Mouse (Mus musculus) midbrain, embryonic 15.5 days (tissue): ENCODE measurements around the gene Hpn. TPM values are rescaled to one million over a fixed set of nuclear protein-coding genes. Genes with fewer than 3 reads are reported as not detected.

Experiments used
- ATAC-seq: fragments of 200-750 bp; cut with Nextera tagmentation; replicated peaks from 2 replicates; pipeline ENCODE4 v1.8.0; 2017; ENCODE audit warnings: moderate TSS enrichment
- H3K27ac ChIP-seq: fragments of 300-500 bp; sonication (generic); 2 replicates; pipeline ENCODE4 v1.5.1; 2015; ENCODE audit warnings: mild to moderate bottlenecking, inconsistent platforms
- H3K27me3 ChIP-seq: fragments of 300-500 bp; sonication (generic); replicated peaks from 2 replicates; pipeline ENCODE4 v1.6.1; 2015; ENCODE audit warnings: inconsistent platforms
- H3K36me3 ChIP-seq: fragments of 300-500 bp; sonication (generic); replicated peaks from 2 replicates; pipeline ENCODE4 v1.6.1; 2015; ENCODE audit warnings: inconsistent platforms
- H3K4me1 ChIP-seq: fragments of 300-500 bp; sonication (generic); 2 replicates; pipeline ENCODE4 v1.6.1; 2015; ENCODE audit warnings: inconsistent platforms
- H3K4me2 ChIP-seq: fragments of 300-500 bp; sonication (generic); 2 replicates; pipeline ENCODE4 v1.6.1; 2015; ENCODE audit warnings: inconsistent platforms, mild to moderate bottlenecking, moderate library complexity
- H3K4me3 ChIP-seq: fragments of 300-500 bp; sonication (generic); 2 replicates; pipeline ENCODE4 v1.5.1; 2015; ENCODE audit warnings: mild to moderate bottlenecking, inconsistent platforms
- H3K9ac ChIP-seq: fragments of 300-500 bp; sonication (generic); 2 replicates; pipeline ENCODE4 v1.6.1; 2015; ENCODE audit warnings: mild to moderate bottlenecking, inconsistent platforms
- H3K9me3 ChIP-seq: fragments of 300-500 bp; sonication (generic); 2 replicates; pipeline ENCODE4 v1.6.1; 2016; ENCODE audit warnings: inconsistent platforms
- WGBS: fragments of 180-500 bp; shearing (Covaris S2); methylation state at CpG from one replicate; pipeline ENCODE4 v1.1.7; 2015; ENCODE audit warnings: mixed read lengths; 5-methylcytosine and 5-hydroxymethylcytosine counted together
- polyA plus RNA-seq: library from polyadenylated mRNA; unstranded; fragments of >200 nt; fragmentation: Nextera tagmentation; extraction: Ambion mirVana; gene quantifications from 2 replicates; pipeline ENCODE4 v1.2.1, GENCODE M21; 2015

Gene Hpn
- polyA plus RNA-seq, 1 experiment from 2014 or later = 0.80 TPM

GRCm38 (mm10) chr7:31105061-31105768, 9.9 kb downstream of the Hpn start:
- Histone ChIP-seq H3K27ac (no peak overlapping the region), H3K9me3 (no peaks in the 10 kb centered on the region), H3K36me3 (no peaks in the 10 kb centered on the region), H3K4me2 (no peak overlapping the region), H3K4me1 (no peaks in the 10 kb centered on the region), H3K9ac (no peak overlapping the region), H3K4me3 (no peak overlapping the region), H3K27me3 (no peaks in the 10 kb centered on the region)
- ATAC-seq = no peak
- WGBS = 70% methylated on average over 15 of the region's 15 CpGs

DNA sequence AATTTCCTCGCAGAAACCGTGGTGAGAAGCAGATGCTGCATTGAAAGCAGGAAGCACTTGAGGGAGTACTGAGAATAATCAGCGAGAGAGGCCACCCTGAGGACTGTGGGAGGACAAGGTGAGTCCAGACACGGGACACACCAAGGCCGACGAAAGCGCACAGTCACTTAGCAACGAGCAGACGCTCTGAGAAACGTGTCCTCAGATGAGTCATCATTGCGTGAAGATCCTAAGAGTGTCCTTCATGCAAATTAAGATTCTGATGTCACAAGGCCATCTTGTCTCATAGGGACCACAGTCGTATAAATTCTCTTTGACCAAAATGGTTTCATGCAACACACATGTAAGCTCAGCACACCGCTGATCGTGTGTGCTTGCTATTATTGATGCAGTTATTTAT, 14.3 kb downstream of the Hpn start:
- H3K4me2 ChIP-seq = no peak overlapping the region
- no peaks in the 10 kb centered on the region for H3K36me3 ChIP-seq
- no peak overlapping the region for H3K9ac ChIP-seq
- 85% methylated on average over 14 of the region's 14 CpGs for WGBS
- no peaks in the 10 kb centered on the region for H3K9me3 ChIP-seq
- H3K27ac ChIP-seq = no peak overlapping the region
- no peaks in the 10 kb centered on the region for H3K4me1 ChIP-seq
- no peak overlapping the region for H3K4me3 ChIP-seq
- no peaks in the 10 kb centered on the region for H3K27me3 ChIP-seq
- ATAC-seq = no peak

- WGBS = 91% methylated on average over 6 of the region's 6 CpGs
- Histone ChIP-seq H3K9ac (no peak overlapping the region), H3K4me3 (no peak overlapping the region), H3K4me1 (no peaks in the 10 kb centered on the region), H3K36me3 (no peaks in the 10 kb centered on the region), H3K4me2 (no peak overlapping the region), H3K27me3 (no peaks in the 10 kb centered on the region), H3K9me3 (no peaks in the 10 kb centered on the region), H3K27ac (no peak overlapping the region)
- no peak for ATAC-seq
These were observed 15.5 kb downstream of the Hpn start for GRCm38 (mm10) chr7:31099612-31099982.

- H3K36me3 ChIP-seq = no peaks in the 10 kb centered on the region
- H3K4me2 ChIP-seq = no peak overlapping the region
- no peak for ATAC-seq
- no peak overlapping the region for H3K4me3 ChIP-seq
- H3K27me3 ChIP-seq = no peaks in the 10 kb centered on the region
- no peaks in the 10 kb centered on the region for H3K9me3 ChIP-seq
- H3K4me1 ChIP-seq = no peaks in the 10 kb centered on the region
- 81% methylated on average over 22 of the region's 22 CpGs for WGBS
- no peak overlapping the region for H3K27ac ChIP-seq
- H3K9ac ChIP-seq = no peak overlapping the region
These were observed 16.1 kb downstream of the Hpn start for GRCm38 (mm10) chr7:31098697-31099611.

- Histone ChIP-seq H3K4me2 (peak overlapping the region; percentile 44), H3K9ac (no peak overlapping the region), H3K36me3 (no peaks in the 10 kb centered on the region), H3K27ac (no peak overlapping the region), H3K4me3 (peak overlapping the region; percentile 23), H3K27me3 (no peaks in the 10 kb centered on the region), H3K9me3 (no peaks in the 10 kb centered on the region), H3K4me1 (no peaks in the 10 kb centered on the region)
- 45% methylated on average over 20 of the region's 20 CpGs for WGBS
- ATAC-seq = peak; percentile 93
These were observed 17.4 kb downstream of the Hpn start for GRCm38 (mm10) chr7:31097583-31098248.

- no peak overlapping the region for H3K4me2 ChIP-seq
- H3K9ac ChIP-seq = no peak overlapping the region
- ATAC-seq = 0 out of 2 replicates have a peak, but pooled peaks have one; percentile 22
- H3K4me3 ChIP-seq = no peak overlapping the region
- no peaks in the 10 kb centered on the region for H3K36me3 ChIP-seq
- H3K9me3 ChIP-seq = no peaks in the 10 kb centered on the region
- 70% methylated on average over 9 of the region's 9 CpGs for WGBS
- H3K27me3 ChIP-seq = no peaks in the 10 kb centered on the region
- no peaks in the 10 kb centered on the region for H3K4me1 ChIP-seq
- H3K27ac ChIP-seq = no peak overlapping the region
These were observed 18.1 kb downstream of the Hpn start for GRCm38 (mm10) chr7:31096892-31097564.

DNA sequence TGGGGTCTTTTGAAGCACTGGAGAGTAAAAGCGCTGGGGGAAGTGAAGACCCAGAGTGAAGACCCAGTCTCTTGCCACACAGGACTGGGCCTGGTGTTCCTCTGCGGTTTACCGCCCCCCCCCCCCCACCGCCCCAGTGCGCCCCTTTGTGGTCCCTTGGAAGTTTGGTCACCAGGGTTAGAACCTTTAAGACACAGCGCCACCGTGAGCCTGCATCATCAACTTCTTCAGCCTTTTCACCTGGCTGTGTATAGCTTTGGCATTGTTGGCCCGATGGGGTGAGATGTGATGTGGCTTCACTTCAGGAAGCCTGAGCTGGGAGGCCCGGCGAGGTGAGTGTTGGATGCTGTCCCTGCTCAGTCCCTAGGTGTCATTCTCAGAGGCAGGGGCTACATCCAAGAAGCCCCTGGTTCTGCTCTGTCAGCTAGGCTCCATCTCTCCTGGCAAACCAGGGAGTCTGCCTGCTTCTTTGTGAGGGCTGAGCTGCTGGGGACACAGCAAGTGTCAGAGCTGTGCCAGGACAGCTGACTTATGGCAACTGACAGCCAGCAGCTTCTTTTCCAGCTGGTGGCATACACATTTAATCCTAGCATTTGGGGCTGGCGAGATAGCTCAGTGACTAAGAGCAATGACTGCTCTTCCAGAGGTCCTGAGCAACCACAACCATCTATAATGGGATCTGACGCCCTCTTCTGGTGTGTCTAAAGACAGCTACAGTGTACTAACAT, 20.2 kb downstream of the Hpn start:
- no peaks in the 10 kb centered on the region for H3K4me1 ChIP-seq
- 25% methylated on average over 12 of the region's 12 CpGs for WGBS
- no peak overlapping the region for H3K27ac ChIP-seq
- no peak overlapping the region for H3K4me3 ChIP-seq
- H3K4me2 ChIP-seq = no peak overlapping the region
- no peaks in the 10 kb centered on the region for H3K36me3 ChIP-seq
- no peak for ATAC-seq
- H3K9ac ChIP-seq = no peak overlapping the region
- H3K9me3 ChIP-seq = no peaks in the 10 kb centered on the region
- H3K27me3 ChIP-seq = no peaks in the 10 kb centered on the region

- WGBS = 90% methylated on average over 2 of the region's 2 CpGs
- no peaks in the 10 kb centered on the region for H3K4me1 ChIP-seq
- H3K9me3 ChIP-seq = no peaks in the 10 kb centered on the region
- no peaks in the 10 kb centered on the region for H3K27me3 ChIP-seq
- no peak overlapping the region for H3K4me3 ChIP-seq
- no peak for ATAC-seq
- no peak overlapping the region for H3K27ac ChIP-seq
- H3K9ac ChIP-seq = no peak overlapping the region
- H3K36me3 ChIP-seq = no peaks in the 10 kb centered on the region
- H3K4me2 ChIP-seq = no peak overlapping the region
These were observed 25.4 kb downstream of the Hpn start for GRCm38 (mm10) chr7:31089721-31090120.

- H3K9me3 ChIP-seq = no peaks in the 10 kb centered on the region
- WGBS = 66% methylated on average over 3 of the region's 3 CpGs
- H3K27ac ChIP-seq = no peak overlapping the region
- no peak overlapping the region for H3K9ac ChIP-seq
- no peaks in the 10 kb centered on the region for H3K36me3 ChIP-seq
- no peaks in the 10 kb centered on the region; the same call in 1 of the 2 replicates for H3K4me1 ChIP-seq
- H3K27me3 ChIP-seq = no peaks in the 10 kb centered on the region
- no peak overlapping the region for H3K4me2 ChIP-seq
- H3K4me3 ChIP-seq = no peak overlapping the region
- no peak for ATAC-seq
These were observed 26.9 kb downstream of the Hpn start for GRCm38 (mm10) chr7:31088206-31088605.

GRCm38 (mm10) chr7:31087262-31087661, 27.8 kb downstream of the Hpn start:
- no peak for ATAC-seq
- no peaks in the 10 kb centered on the region for H3K36me3 ChIP-seq
- no peak overlapping the region for H3K27ac ChIP-seq
- WGBS = 85% methylated on average over 2 of the region's 2 CpGs
- no peak overlapping the region for H3K4me2 ChIP-seq
- H3K9ac ChIP-seq = no peak overlapping the region
- no peaks in the 10 kb centered on the region for H3K9me3 ChIP-seq
- no peaks in the 10 kb centered on the region; the same call in 1 of the 2 replicates for H3K4me1 ChIP-seq
- H3K27me3 ChIP-seq = no peaks in the 10 kb centered on the region
- H3K4me3 ChIP-seq = no peak overlapping the region

DNA sequence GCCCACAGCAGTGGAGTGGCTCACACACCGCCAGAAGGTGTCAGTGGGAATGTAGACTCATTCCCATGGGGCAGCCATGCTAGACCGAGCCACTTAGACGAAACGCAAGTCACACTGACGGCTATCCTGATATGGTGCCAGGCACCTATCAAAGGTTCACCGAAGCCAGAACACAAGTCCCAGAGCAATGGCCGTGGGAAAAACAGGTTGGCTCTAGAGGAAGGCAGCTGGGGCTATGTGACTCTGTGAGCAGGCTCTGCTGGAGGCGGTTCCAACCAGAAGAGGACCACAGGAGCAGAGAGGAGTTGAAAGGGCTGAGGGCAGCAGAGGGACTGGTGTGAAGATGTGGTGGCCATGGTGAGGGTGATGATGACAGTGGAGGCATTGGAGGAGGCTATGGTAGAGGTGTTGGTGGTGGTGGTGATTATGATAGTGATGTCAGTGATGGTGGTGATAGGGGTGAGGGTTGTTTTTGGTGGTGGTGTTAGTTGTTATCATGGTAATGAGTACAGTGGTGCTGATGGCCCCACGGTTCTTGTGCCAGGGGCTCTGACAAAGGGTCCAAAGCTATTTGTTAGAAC, 28.8 kb downstream of the Hpn start:
- H3K4me1 ChIP-seq = no peaks in the 10 kb centered on the region; the same call in 1 of the 2 replicates
- H3K36me3 ChIP-seq = no peaks in the 10 kb centered on the region
- 90% methylated on average over 9 of the region's 9 CpGs for whole genome bisulfite sequencing
- no peak overlapping the region for H3K4me3 ChIP-seq
- no peaks in the 10 kb centered on the region for H3K27me3 ChIP-seq
- no peak overlapping the region for H3K27ac ChIP-seq
- no peak for ATAC-seq
- H3K4me2 ChIP-seq = no peak overlapping the region
- H3K9me3 ChIP-seq = no peaks in the 10 kb centered on the region
- no peak overlapping the region for H3K9ac ChIP-seq
